Mouse (Mus musculus): Measurements from ENCODE around the gene Tmem217. TPM values are rescaled to one million over a fixed set of nuclear protein-coding genes. Genes with fewer than 3 reads are reported as not detected.
"Not testable (repeated sequence)": the region's sequence is repeated elsewhere in the genome, so short reads cannot be mapped to it uniquely, and the experiment has no call there.

Tmem217 gene
- total RNA-seq, 2 experiments from 2014 or later, result not detected

DNA sequence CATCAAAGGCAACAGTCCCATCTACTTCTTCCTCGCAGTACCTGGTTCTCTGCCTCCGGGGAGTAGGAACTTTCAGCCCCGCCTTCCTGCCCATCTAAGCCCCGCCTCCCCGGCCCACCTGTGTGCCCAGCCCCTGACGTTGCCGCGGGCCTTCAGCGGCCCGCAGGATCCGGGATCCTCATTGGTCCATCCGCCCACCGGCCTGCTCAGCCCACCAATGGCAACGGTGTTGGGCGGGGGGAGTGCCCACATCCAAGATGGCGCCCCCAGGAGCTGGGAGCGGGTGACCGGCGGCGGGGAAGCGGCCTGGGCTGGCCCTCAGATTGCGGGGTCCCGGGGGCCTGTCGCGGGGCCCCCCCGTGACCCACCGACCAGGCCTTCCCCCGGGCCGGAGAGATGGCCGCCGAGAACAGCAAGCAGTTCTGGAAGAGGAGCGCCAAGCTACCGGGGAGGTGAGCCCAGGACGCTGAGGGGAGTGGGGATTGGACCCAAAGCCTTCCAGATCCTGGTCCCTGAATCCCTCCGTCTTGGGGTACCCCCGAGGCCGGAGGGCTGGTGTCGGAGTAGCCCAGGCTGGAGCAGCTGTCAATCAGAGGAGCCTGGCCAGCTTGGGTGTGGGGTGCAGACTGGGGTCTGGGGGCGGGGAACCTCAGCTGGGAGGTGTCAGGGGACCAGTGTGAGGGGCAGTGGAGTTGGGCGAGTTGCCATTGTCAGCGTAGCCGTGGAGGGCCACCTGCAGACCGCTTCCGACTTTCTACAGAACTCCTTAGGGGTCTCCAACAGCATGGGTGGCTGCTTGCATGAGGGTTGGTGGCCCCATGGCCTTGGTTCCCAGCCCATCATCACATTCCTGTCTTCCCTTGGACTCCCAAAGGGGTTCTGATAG is 2.4 kb downstream of the Tmem217 start, which contains the start of the genes Gm17657 and Tbc1d22b:
TSS of gene Gm17657 (minus strand) at position 96 of the 886 bp plus-strand sequence.
TSS of gene Tbc1d22b (plus strand) at position 243 of the 886 bp plus-strand sequence.
- DNase-seq, result peak; percentile 94
- intact Hi-C loops (cut with DNase I), result no loop called here

DNA sequence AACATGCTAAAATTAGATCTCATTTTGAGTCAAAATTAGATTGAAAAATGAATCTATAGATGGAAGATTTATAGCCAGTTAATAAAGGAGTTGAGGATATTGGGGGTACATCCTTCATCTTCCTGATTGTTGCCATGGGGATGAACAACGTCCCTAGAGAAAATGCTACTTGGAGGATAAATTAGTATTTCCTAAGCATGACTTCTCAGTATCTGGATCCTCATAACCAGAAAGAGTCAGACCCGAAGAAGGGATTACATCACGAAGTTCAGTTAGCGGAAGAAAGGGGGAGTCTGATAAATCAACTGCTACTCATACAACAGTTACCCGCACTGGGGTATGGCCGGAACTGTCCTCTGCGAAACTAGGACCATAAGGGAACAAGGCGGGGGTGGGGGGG is 3.2 kb downstream of the Tmem217 start:
- no peak for DNase-seq
- intact Hi-C loops (cut with DNase I), result no loop called here

DNA sequence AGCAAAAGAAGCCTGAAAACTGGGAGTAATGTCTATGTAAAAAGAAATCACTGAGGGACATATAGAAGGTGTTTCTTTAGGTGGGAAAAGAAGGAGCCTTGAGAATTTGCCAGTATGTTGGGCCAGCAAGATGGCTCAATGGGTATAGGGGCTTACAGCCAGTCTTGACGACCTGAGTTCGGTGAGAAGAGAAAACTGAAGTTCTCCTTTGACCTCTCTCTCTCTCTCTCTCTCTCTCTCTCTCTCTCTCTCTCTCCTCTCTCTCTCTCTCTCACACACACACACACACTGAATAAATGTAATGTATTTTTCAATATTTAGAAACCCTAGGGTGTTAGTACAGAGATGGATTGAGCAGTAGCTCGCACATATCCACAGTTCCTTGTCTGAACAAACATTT is 3.7 kb downstream of the Tmem217 start:
- intact Hi-C loops (cut with DNase I), result no loop called here
- no peak for DNase-seq

DNA sequence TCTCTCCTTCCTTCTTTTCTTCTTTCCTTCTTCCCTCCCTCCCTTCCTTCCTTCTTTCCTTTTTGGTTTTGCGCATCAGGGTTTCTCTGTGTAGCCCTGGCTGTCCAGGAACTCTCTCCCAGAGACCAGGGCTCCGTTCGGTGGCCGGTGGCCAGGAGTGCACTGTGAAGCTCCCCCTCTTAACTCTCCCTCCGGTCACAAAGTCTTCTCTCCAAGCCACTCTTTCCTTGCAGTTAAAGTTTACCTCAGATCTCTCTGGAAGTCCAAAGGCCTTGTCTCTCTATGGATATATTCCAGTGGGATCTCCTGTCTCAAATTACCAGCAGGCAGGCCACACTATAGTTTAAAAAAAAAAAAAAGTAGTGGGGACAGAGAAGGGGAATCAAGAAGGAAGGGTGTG is 6.9 kb downstream of the Tmem217 start:
- no peak for DNase-seq
- intact Hi-C loops (cut with DNase I), result no loop called here

DNA sequence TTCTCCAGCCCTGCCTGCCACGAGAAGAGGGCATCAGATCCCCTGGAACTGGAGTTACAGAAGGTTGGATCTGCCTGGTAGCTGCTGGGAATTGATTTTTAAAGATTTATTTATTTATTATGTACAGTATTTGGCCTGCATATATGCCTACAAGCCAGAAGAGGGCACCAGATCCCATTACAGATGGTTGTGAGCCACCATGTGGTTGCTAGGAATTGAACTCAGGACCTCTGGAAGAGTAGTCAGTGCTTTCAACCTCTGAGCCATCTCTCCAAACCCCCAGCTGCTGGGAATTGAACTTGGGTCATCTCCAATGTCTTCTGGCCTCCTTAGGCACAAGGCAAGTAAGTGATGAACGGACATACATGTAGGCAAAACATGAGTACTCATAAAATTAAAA is 8.1 kb downstream of the Tmem217 start:
- DNase-seq, result no peak
- intact Hi-C loops (cut with DNase I), result no loop called here

DNA sequence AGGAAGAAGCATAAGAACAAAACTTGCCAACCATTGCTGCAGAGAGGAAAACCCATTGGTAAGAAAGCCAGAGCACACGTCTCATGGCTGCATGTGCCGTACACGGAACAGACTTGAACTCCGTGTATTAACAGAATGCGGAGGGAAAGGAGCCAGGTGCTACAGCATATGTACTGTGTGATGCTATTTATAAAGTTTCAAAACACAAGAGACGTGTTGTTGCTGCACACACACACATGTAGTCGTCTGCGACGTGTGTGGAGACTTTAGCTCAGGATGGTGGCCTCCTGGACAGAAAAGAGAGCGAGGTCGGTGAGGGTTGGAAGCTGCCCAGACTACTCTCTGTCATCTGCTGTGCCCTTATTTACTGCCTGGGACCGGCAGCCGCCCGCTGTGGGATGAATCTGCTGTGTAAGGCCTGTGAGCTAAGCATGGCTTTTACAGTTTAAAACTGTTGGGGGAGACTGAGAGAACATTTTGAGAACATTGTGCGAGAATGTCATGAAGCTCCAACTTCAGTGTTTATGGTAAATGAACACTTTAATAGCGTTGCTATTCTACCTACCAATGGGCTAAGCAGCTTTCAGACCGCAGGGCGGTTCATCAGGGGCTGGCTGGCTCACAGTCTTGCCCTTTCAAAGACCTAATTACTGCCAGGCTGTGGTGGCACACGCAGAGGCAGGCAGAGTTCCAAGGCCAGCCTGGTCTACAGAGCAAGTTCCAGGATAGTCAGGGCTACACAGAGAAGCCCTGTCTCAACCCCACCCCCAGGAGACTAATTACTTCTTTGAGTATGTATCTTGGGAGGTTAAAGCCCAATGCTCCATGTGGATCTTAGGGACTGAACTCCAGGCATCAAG is 9.1 kb downstream of the Tmem217 start:
- intact Hi-C loops (cut with DNase I), result no loop called here
- DNase-seq, result no peak

DNA sequence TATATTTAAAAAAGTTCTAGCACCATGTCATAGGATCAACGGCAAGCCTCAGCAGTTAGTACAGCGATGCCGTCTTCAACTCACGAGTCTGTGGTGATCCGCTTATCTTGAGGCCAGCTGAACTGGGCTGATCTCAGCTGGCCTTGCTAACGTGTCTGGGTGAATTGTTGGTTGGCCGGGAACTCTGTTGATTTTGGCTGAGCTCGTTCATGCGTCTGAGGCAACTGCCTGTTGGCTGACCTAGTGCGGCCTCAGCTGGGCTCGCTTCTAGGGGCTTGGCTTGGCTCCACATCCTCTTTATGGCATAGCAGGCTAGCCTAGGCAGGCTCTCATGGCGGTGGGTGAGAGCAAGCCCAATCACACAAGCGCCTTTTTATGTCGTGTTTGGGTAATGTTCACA is 10.8 kb downstream of the Tmem217 start:
- intact Hi-C loops (cut with DNase I), result no loop called here
- DNase-seq, result peak; percentile 87 to 90

DNA sequence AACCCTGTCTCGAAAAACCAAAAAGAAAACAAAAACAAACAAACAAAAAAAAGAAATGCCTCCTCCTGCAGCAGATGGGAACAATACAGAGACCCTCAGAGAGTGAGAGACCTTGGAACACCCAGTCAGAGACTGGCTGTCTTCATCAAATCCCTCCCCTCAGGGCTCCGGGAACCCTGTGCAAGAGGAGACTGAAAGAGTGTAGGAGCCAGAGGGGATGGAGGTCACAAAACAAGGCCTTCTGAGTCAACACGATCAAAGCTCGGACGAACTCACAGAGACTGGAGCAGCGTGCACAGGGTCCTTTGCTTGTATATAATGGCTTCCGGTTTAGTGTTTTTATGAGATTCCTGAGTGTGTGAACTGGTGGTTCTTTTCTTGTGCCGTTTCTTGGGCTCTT is 11.8 kb downstream of the Tmem217 start:
- intact Hi-C loops (cut with DNase I), result no loop called here
- DNase-seq, result no peak

DNA sequence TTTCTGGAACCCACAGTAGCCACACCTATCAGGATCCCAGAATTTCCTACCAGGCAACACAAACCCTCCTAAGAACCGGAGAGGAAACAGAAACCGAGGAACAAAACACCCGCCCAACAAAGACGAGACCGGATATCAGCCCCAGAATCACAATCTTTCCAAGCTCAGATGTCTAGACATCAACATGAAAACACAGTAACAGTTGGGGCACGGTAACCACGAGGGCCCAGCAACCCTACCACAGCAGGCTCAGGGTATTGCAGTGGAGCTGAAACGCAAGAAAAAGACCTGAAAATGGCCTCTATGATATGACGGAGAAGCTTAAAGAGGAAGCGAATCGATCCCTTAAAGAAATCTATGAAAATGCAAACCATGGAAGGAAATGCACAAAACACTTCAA is 18.3 kb downstream of the Tmem217 start:
- DNase-seq, result no peak
- intact Hi-C loops (cut with DNase I), result no loop called here

DNA sequence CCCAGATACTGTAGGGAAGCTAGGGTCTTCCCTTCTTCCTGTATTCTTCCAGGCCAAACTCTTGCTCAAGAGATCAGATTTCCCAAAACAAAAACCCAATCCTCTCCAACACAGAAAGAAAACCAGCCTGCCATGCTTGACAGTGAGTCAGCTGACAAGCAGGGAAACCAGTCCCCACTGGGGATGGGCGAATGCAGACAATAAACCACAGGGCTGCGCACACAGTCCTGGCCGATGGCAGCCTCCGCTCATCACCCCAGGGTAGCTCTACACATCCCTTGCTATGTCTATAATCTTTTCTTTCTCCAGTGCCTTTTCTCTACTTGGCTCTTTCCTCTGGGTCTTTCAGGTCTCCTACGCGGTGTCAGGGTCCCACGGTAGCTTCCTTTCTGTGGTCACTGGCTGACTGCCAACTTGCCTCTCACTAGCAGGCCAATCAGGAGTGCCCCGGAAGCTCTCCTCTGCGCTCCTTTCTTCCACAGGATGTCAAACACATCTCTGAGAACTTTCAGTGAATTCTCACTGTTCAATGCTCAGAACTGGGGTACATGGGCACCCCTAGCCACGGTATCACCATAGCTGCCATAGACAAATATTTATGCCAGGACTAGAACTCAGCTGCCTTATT is 20.3 kb downstream of the Tmem217 start:
- intact Hi-C loops (cut with DNase I), result no loop called here
- no peak for DNase-seq

DNA sequence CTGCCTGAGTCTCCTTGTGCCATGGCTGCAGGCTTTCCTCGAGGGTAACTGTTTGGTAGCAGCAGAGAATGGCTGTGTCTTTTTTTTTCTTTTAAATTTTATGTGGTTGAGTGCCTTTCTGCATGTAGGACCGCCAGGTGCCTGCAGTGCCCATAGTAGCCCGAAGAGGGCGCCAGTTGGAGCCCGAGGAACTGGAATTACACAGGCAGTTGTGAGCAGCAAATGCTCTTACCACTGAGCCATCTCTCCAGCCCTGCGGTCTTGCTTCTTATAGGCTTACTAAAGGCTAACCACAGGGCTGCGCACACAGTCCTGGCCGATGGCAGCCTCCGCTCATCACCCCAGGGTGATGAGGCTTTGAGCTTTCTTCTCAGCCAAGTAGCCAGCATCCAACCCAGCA is 20.9 kb downstream of the Tmem217 start:
- DNase-seq, result no peak
- intact Hi-C loops (cut with DNase I), result no loop called here

DNA sequence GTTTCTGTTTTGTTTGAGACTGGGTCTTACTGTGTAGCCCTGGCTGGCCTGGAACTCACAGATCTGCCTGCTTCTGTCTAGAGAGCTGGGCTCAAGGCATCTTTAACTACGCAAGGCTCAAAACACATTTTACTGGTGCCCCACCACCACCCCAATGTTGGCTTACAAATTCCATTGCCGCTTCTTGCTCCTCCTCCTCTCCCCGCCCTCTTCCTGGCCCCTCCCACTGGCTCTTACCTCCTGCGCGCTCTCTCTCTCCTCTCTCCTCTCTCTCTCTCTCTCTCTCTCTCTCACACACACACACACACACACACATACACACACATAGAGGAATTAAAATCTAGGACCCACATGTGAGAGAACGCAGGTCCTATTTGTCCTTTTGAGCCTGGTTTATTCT is 21.7 kb downstream of the Tmem217 start:
- no peak for DNase-seq
- intact Hi-C loops (cut with DNase I), result no loop called here

DNA sequence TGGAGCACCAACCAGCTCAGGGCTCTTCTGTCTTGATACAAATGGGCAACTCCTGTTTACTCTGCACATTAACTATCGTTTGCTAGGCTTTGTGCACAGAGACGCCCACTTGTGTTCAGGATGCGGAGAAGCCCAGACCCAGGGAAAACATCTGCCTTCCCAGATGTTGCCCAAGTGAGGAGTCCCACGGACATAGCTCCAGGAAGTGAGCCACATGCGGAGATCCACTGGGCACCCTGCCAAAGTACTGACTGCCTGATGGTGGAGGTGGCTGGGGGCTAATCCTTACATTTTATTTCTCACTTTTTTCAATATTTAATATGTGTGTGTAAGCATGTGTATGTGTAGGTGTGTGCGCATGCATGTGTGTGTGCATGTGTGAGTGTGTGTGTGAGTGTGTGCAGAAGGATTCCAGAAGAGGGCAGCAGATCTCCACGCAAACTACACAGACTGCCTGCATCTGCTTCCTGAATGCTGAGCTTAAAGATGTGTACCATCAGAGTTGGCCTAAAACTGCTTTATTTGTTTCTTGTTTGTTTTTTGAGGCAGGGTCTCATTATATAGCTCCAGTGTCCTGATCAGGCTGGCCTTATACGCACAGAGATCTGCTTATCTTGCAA is 23.5 kb downstream of the Tmem217 start:
- peak in 1 of 2 experiments; percentile 27 for DNase-seq
- intact Hi-C loops (cut with DNase I), result no loop called here

DNA sequence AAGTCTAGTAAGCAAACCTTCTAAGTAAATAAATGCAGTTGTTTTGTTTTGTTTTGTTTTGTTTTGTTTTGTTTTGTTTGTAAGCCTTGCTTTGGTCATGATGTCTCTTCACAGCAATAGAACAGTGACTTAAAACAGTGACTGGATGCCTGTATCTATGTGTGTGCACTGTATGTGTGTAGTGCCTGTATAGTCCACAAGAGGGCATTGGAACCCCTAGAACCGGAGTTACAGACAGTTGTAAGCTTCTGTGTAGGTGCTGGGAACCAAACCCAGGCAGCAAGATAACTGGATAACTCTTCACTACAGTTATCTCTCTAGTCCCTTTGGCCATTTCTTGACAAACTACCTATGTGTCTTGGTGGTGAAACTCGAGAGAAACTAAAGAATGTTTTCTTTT is 26.6 kb downstream of the Tmem217 start:
- intact Hi-C loops (cut with DNase I), result no loop called here

DNA sequence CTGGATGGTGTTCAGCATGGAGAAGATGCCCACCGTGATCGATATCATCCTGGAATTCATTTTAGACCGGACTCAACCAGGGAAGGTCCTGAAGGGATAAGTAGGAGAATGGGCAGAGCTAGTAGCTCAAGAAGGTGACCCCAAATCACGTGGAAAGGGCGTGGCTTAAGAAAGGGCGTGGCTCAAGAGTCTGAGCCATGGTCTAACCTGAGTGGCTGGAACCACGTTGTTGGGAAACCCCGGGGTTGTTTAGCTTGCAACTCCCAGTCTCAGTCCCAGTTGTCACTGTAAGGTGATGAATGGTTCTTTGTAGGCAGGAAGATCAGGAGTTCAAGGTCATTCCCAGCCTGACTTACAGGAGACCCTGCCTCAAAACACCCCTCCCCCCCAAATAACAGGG is 32.5 kb downstream of the Tmem217 start:
- no peak for DNase-seq
- intact Hi-C loops (cut with DNase I), result no loop called here

More for the DNA sequence above, 26.6 kb downstream of the Tmem217 start:
- no peak for DNase-seq

DNA sequence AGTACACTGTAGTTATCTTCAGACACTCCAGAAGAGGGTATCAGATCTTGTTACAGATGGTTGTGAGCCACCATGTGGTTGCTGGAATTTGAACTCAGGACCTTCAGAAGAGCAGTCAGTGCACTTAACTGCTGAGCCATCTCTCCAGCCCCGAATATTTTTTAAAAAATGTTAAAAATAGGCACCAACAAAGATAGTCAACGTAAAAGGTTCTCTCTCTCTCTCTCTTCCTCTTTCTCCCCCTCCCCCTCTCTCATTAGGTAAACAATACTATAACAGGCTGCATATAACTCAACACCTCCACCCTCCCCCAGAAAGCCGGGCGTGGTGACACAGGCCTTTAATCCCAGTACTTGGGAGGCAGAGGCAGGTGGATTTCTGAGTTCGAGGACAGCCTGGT is 33.5 kb downstream of the Tmem217 start:
- DNase-seq; intact Hi-C loops (cut with DNase I): not testable (repeated sequence)

DNA sequence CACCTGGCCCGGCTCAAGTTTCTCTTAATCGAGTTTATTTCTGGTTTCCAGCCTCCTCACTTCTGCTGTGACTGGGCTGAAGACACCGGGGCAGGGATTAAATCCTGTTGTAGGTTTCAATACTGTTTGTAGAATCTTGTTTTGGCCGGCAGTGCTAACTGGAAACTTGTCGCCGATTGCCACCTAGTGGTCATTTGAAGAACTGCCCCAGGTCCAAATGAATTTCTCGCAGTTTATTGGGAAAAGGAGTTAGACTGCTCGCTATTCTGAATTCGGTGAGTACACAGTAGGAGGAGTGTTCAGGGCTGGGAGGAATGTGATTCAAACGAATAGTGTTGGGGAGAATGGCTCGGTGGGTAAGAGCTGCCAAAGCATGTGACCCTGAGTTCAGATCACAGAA is 37.8 kb downstream of the Tmem217 start:
- intact Hi-C loops (cut with DNase I), result loop anchor here (1.0 to 5.0 kb wide), 2 partner anchors 133 to 247 kb away; partner anchors contain the start of gene BC004004
- peak; percentile 87 to 90 for DNase-seq

DNA sequence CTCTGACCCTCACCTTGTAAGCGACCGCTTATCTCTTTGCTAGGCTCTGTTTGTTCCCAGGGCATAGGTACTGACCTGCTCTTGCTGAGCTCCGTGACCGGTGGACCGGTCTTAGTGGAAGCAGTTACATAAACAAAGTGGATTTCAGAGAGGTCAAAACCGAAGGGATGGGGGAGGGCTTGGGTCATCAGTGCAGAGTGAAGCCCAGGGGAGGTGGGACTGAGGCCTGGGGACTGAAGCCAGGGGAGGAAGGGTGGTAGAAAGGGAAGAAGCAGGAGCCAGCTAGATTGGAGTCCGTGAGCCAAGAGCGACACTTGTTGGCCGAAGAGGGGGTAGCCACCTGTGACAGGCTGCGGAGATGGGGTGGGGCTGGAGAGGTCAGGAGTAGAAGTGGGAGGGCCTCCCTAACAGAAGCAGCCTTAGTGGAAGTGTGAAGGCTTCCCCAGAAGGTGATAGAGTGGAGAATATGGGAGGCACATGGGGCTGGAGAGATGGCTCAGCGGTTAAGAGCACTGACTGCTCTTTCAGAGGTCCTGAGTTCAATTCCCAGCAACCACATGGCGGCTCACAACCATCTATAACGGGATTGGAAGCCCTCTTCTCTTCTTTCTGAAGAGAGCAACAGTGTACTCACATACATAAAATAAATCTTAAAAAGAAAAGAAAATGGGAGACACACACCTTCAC is 39.0 kb downstream of the Tmem217 start:
- DNase-seq, result peak; percentile 78 to 83
- intact Hi-C loops (cut with DNase I), result loop anchor here (1.0 to 5.0 kb wide), 3 partner anchors 14 to 246 kb away; partner anchors contain the start of gene BC004004

DNA sequence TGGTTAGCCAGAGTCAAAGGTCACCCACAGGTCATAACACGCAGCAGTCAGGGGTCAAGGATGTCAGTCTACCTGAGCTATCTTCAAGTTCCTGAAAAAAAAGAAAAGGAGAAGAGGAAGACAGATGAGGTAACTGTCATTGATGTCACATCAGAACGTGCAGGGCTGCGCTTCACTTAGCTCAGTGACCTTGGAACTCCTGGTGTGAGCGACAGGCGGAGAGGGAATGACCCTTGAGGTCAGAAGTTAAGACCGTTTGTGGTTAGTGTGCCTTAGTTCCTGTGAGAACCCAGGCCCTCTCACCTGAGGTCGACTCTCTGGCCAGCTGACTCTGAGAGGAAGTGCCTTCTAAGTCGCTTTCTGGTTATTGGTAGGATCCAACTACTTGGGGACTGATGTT is 41.5 kb downstream of the Tmem217 start:
- DNase-seq, result no peak
- intact Hi-C loops (cut with DNase I), result loop anchor here (5.0 kb wide), 1 partner anchor 243 kb away; the partner anchor contains the start of gene BC004004
